Mouse (Mus musculus) MEL (cell line): Measurements from ENCODE around the gene Bcl2l1. TPM values are rescaled to one million over a fixed set of nuclear protein-coding genes. Genes with fewer than 3 reads are reported as not detected.
A peak's percentile ranks its signal among the peaks of the same experiment; 100 is the strongest.

ENCODE experiments used
- DNase-seq: peaks from one replicate; pipeline ENCODE4 v3.0.0; 2011; ENCODE audit warnings: low read depth, low spot score
- H3K27ac ChIP-seq: 2 replicates; pipeline ENCODE4 v1.5.1; 2012; ENCODE audit warnings: low read depth, mild to moderate bottlenecking, control low read depth, low read length, moderate library complexity; ENCODE audit not compliant: control insufficient read depth
- H3K27me3 ChIP-seq, 2 experiments: fragments of 150-350 bp in 1 of 2; sonication (generic) in 1 of 2; 2 replicates each; pipeline ENCODE4 v1.6.1; 2012; ENCODE audit warnings: low read length in 2 of 2, mild to moderate bottlenecking in 2 of 2, improper control_type of control experiment in 1 of 2, moderate library complexity in 1 of 2; ENCODE audit not compliant: insufficient read depth in 2 of 2, control insufficient read depth in 1 of 2
- H3K36me3 ChIP-seq, 2 experiments: 2 replicates each; pipeline ENCODE4 v1.6.1; 2012 to 2014; ENCODE audit warnings: low read length in 2 of 2, improper control_type of control experiment in 1 of 2, inconsistent platforms in 1 of 2, mild to moderate bottlenecking in 1 of 2; ENCODE audit not compliant: insufficient read depth in 2 of 2, control insufficient read depth in 1 of 2
- H3K4me1 ChIP-seq, 2 experiments: fragments of 150-350 bp in 1 of 2; sonication (generic) in 1 of 2; 2 replicates each; pipeline ENCODE4 v1.6.1; 2012; ENCODE audit warnings: low read length in 2 of 2, improper control_type of control experiment in 1 of 2, mild to moderate bottlenecking in 1 of 2; ENCODE audit not compliant: insufficient read depth in 2 of 2, control insufficient read depth in 1 of 2
- H3K4me3 ChIP-seq, 2 experiments: fragments of 150-350 bp in 1 of 2; sonication (generic) in 1 of 2; 2 replicates each; pipeline ENCODE4 v1.5.1; 2012; ENCODE audit warnings: low read depth in 2 of 2, low read length in 2 of 2, mild to moderate bottlenecking in 2 of 2, moderate library complexity in 2 of 2, control low read depth in 1 of 2, improper control_type of control experiment in 1 of 2; ENCODE audit not compliant: control insufficient read depth in 1 of 2, insufficient read depth in 1 of 2
- H3K79me2 ChIP-seq: 2 replicates; pipeline ENCODE4 v1.6.1; 2012; ENCODE audit warnings: mild to moderate bottlenecking, low read length, moderate library complexity; ENCODE audit not compliant: control insufficient read depth, poor library complexity, insufficient read depth
- H3K9ac ChIP-seq: 2 replicates; pipeline ENCODE4 v1.6.1; 2012; ENCODE audit warnings: low read depth, mild to moderate bottlenecking, control low read depth, low read length, moderate library complexity; ENCODE audit not compliant: control insufficient read depth, poor library complexity, severe bottlenecking
- H3K9me3 ChIP-seq: fragments of 150-350 bp; sonication (generic); replicated peaks from 2 replicates; pipeline ENCODE4 v1.6.1; 2012; ENCODE audit warnings: mild to moderate bottlenecking, low read length, improper control_type of control experiment, moderate library complexity; ENCODE audit not compliant: insufficient read depth
- BHLHE40 ChIP-seq: IDR thresholded peaks from 2 replicates; pipeline ENCODE4 v1.6.1; 2012; ENCODE audit warnings: low read depth, mild to moderate bottlenecking, inconsistent platforms, low read length, improper control_type of control experiment, borderline replicate concordance
- CHD1 ChIP-seq: IDR thresholded peaks from 2 replicates; pipeline ENCODE4 v1.6.1; 2012; ENCODE audit warnings: low read depth, mild to moderate bottlenecking, inconsistent platforms, low read length, improper control_type of control experiment
- CHD2 ChIP-seq: IDR thresholded peaks from 2 replicates; pipeline ENCODE4 v1.6.1; 2011; ENCODE audit warnings: low read length, improper control_type of control experiment
- CTCF ChIP-seq, 3 experiments: IDR thresholded peaks in 2 of 3; conservative IDR thresholded peaks in 1 of 3; 2 replicates each; pipeline ENCODE4 v1.5.1; 2011 to 2012; ENCODE audit warnings: low read length in 3 of 3, low read depth in 2 of 3, mild to moderate bottlenecking in 2 of 3, improper control_type of control experiment in 1 of 3, inconsistent platforms in 1 of 3, mixed read lengths in 1 of 3, moderate library complexity in 1 of 3; ENCODE audit not compliant: control insufficient read depth in 1 of 3, insufficient read depth in 1 of 3, poor library complexity in 1 of 3, severe bottlenecking in 1 of 3
- ELF1 ChIP-seq: IDR thresholded peaks from 2 replicates; pipeline ENCODE4 v1.6.1; 2014; ENCODE audit warnings: low read depth, mild to moderate bottlenecking, inconsistent platforms, low read length, improper control_type of control experiment, moderate library complexity
- EP300 ChIP-seq, 2 experiments: IDR thresholded peaks; 2 replicates each; pipeline ENCODE4 v1.6.1; 2011; ENCODE audit warnings: improper control_type of control experiment in 2 of 2, low read length in 2 of 2, low read depth in 1 of 2, mild to moderate bottlenecking in 1 of 2
- ETS1 ChIP-seq: IDR thresholded peaks from 2 replicates; pipeline ENCODE4 v1.6.1; 2012; ENCODE audit warnings: low read depth, mild to moderate bottlenecking, inconsistent platforms, low read length, improper control_type of control experiment, moderate library complexity
- GABPA ChIP-seq: IDR thresholded peaks from 2 replicates; pipeline ENCODE4 v1.6.1; 2012; ENCODE audit warnings: low read depth, mild to moderate bottlenecking, inconsistent platforms, low read length, improper control_type of control experiment, moderate library complexity
- MAFK ChIP-seq: IDR thresholded peaks from 2 replicates; pipeline ENCODE4 v1.6.1; 2011; ENCODE audit warnings: low read depth, mild to moderate bottlenecking, low read length, improper control_type of control experiment, borderline replicate concordance
- MAX ChIP-seq: IDR thresholded peaks from 2 replicates; pipeline ENCODE4 v1.6.1; 2011; ENCODE audit warnings: low read length, improper control_type of control experiment
- MAZ ChIP-seq: IDR thresholded peaks from 2 replicates; pipeline ENCODE4 v1.6.1; 2012; ENCODE audit warnings: low read depth, mild to moderate bottlenecking, inconsistent platforms, low read length, improper control_type of control experiment
- MXI1 ChIP-seq: IDR thresholded peaks from 2 replicates; pipeline ENCODE4 v1.6.1; 2011; ENCODE audit warnings: mild to moderate bottlenecking, low read depth, low read length, improper control_type of control experiment
- MYB ChIP-seq: IDR thresholded peaks from 2 replicates; pipeline ENCODE4 v1.6.1; 2011; ENCODE audit warnings: mild to moderate bottlenecking, low read depth, low read length, improper control_type of control experiment
- NRF1 ChIP-seq: IDR thresholded peaks from 2 replicates; pipeline ENCODE4 v1.6.1; 2014; ENCODE audit warnings: low read depth, mild to moderate bottlenecking, inconsistent platforms, low read length, improper control_type of control experiment, moderate library complexity; ENCODE audit not compliant: poor library complexity, insufficient read depth, severe bottlenecking
- POLR2A ChIP-seq, 2 experiments: IDR thresholded peaks; 2 replicates each; pipeline ENCODE4 v1.6.1; 2011 to 2012; ENCODE audit warnings: low read length in 2 of 2, mild to moderate bottlenecking in 2 of 2, control low read depth in 1 of 2, improper control_type of control experiment in 1 of 2, low read depth in 1 of 2, moderate library complexity in 1 of 2; ENCODE audit not compliant: control insufficient read depth in 1 of 2, insufficient read depth in 1 of 2, poor library complexity in 1 of 2
- POLR2AphosphoS2 ChIP-seq: IDR thresholded peaks from 2 replicates; pipeline ENCODE4 v1.6.1; 2011; ENCODE audit warnings: low read length, improper control_type of control experiment
- POLR2AphosphoS5 ChIP-seq: IDR thresholded peaks from 2 replicates; pipeline ENCODE4 v1.6.1; 2012; ENCODE audit warnings: low read depth, borderline replicate concordance, mild to moderate bottlenecking, inconsistent platforms, low read length, moderate library complexity, mixed read lengths
- RAD21 ChIP-seq: IDR thresholded peaks from 2 replicates; pipeline ENCODE4 v1.6.1; 2011; ENCODE audit warnings: mild to moderate bottlenecking, low read depth, low read length, improper control_type of control experiment
- RCOR1 ChIP-seq: IDR thresholded peaks from 2 replicates; pipeline ENCODE4 v1.6.1; 2012; ENCODE audit warnings: low read depth, mild to moderate bottlenecking, inconsistent platforms, low read length, improper control_type of control experiment
- SIN3A ChIP-seq: IDR thresholded peaks from 2 replicates; pipeline ENCODE4 v1.6.1; 2012; ENCODE audit warnings: low read length, improper control_type of control experiment, inconsistent platforms
- SMC3 ChIP-seq: IDR thresholded peaks from 2 replicates; pipeline ENCODE4 v1.6.1; 2011; ENCODE audit warnings: low read depth, low read length, improper control_type of control experiment
- TAL1 ChIP-seq: IDR thresholded peaks from 2 replicates; pipeline ENCODE4 v1.6.1; 2012; ENCODE audit warnings: mild to moderate bottlenecking, inconsistent platforms, low read length, moderate library complexity, mixed read lengths
- TBP ChIP-seq: IDR thresholded peaks from 2 replicates; pipeline ENCODE4 v1.8.0; 2011; ENCODE audit warnings: low read depth, low read length, improper control_type of control experiment
- TCF12 ChIP-seq: IDR thresholded peaks from 2 replicates; pipeline ENCODE4 v1.6.1; 2014; ENCODE audit warnings: low read depth, mild to moderate bottlenecking, inconsistent platforms, low read length, improper control_type of control experiment, moderate library complexity
- UBTF ChIP-seq: IDR thresholded peaks from 2 replicates; pipeline ENCODE4 v1.6.1; 2012; ENCODE audit warnings: low read depth, mild to moderate bottlenecking, inconsistent platforms, low read length, improper control_type of control experiment, moderate library complexity, borderline replicate concordance; ENCODE audit not compliant: insufficient read depth
- USF1 ChIP-seq: IDR thresholded peaks from 2 replicates; pipeline ENCODE4 v1.6.1; 2014; ENCODE audit warnings: low read depth, mild to moderate bottlenecking, inconsistent platforms, low read length, improper control_type of control experiment, moderate library complexity
- ZKSCAN1 ChIP-seq: IDR thresholded peaks from 2 replicates; pipeline ENCODE4 v1.6.1; 2012; ENCODE audit warnings: low read depth, mild to moderate bottlenecking, inconsistent platforms, low read length, improper control_type of control experiment, moderate library complexity
- ZMIZ1 ChIP-seq: IDR thresholded peaks from 2 replicates; pipeline ENCODE4 v1.6.1; 2012; ENCODE audit warnings: low read depth, mild to moderate bottlenecking, inconsistent platforms, low read length, improper control_type of control experiment, moderate library complexity
- ZNF384 ChIP-seq: IDR thresholded peaks from 2 replicates; pipeline ENCODE4 v1.6.1; 2012; ENCODE audit warnings: low read depth, mild to moderate bottlenecking, inconsistent platforms, low read length, improper control_type of control experiment
- polyA plus RNA-seq, 2 experiments: library from polyadenylated mRNA; stranded (reverse) in 1 of 2; unstranded in 1 of 2; fragments of >175 nt in 1 of 2; fragments of >200 nt in 1 of 2; gene quantifications; 2 replicates each; pipeline versions ENCODE4 v1.2.1 to v1.2.4; 2012; ENCODE audit warnings: low replicate concordance in 2 of 2, low read depth in 1 of 2; ENCODE audit not compliant: insufficient read length in 2 of 2, insufficient read depth in 1 of 2, missing spikeins in 1 of 2
- total RNA-seq: library from RNA; depleted of rRNA; stranded (reverse); fragments of 300-350 nt; gene quantifications from 2 replicates; pipeline ENCODE4 v1.2.3, GENCODE M21; 2012

Bcl2l1 gene
- total and polyA plus RNA-seq, 3 experiments = 6.5 to 23.9 TPM; not detected in 1

GRCm38 (mm10) chr2:152839256-152839655 lies 7.7 kb upstream of the Bcl2l1 start:
- peaks cover 0 to under 1% of the 10 kb centered on the region in 2 experiments; a peak in 2 of 4 replicates for H3K27me3 ChIP-seq
- H3K79me2 ChIP-seq = no peaks in the 10 kb centered on the region
- no peak overlapping the region for H3K27ac ChIP-seq
- H3K36me3 ChIP-seq = no peaks in the 10 kb centered on the region
- DNase-seq = no peak
- no peak overlapping the region for H3K9ac ChIP-seq
- no peak overlapping the region for H3K4me3 ChIP-seq
- H3K4me1 ChIP-seq = no peaks in the 10 kb centered on the region
- no peaks in the 10 kb centered on the region for H3K9me3 ChIP-seq
- TF ChIP-seq CHD2 (no peak), GABPA (no peak), MYB (no peak), TAL1 (no peak), UBTF (no peak), USF1 (no peak), ZMIZ1 (no peak), NRF1 (no peak), ZNF384 (no peak), RCOR1 (no peak), POLR2AphosphoS2 (no peak), CHD1 (no peak), MAZ (no peak), BHLHE40 (no peak), EP300 (IDR thresholded peaks at IDR 0.05; ENCODE audit: low read depth in 1 of 2, low read length in 2 of 2) (no peak), ZKSCAN1 (no peak), ELF1 (no peak), MAX (no peak)

GRCm38 (mm10) chr2:152830021-152830921 lies 1.3 kb downstream of the Bcl2l1 start:
- Histone ChIP-seq H3K27me3 (no peaks in the 10 kb centered on the region), H3K9me3 (no peaks in the 10 kb centered on the region), H3K4me3 (peak overlapping the region; percentile 83 to 91), H3K79me2 (no peaks in the 10 kb centered on the region; the same call in 1 of the 2 replicates)
- DNase-seq = peak; percentile 91
- TF ChIP-seq RAD21 (peak; percentile 39), POLR2AphosphoS5 (no peak), MAZ (peak; percentile 65; the same call in 1 of the 2 replicates), ZNF384 (peak; percentile 58), CTCF (IDR thresholded peaks at IDR 0.05 in 2 of 3, conservative IDR thresholded peaks at IDR 0.05 in 1 of 3; ENCODE audit: control insufficient read depth in 1 of 3, insufficient read depth in 1 of 3, low read depth in 2 of 3, low read length in 3 of 3, poor library complexity in 1 of 3, severe bottlenecking in 1 of 3) (peak; percentile 33 to 60 (median 52)), TBP (0 out of 2 replicates have a peak, but pooled peaks have one; percentile 14), USF1 (no peak), ETS1 (no peak), SIN3A (peak; percentile 26; the same call in 1 of the 2 replicates), TCF12 (0 out of 2 replicates have a peak, but pooled peaks have one; percentile 7), MAFK (no peak), POLR2A (IDR thresholded peaks at IDR 0.05; ENCODE audit: control insufficient read depth in 1 of 2, insufficient read depth in 1 of 2, low read depth in 1 of 2, low read length in 2 of 2, poor library complexity in 1 of 2) (0 out of 4 replicates have a peak, but pooled peaks of 1 of the 2 experiments have one; percentile 26), SMC3 (peak; percentile 68), MXI1 (peak; percentile 65)
- TF ChIP-seq, all 39 proteins: peak for 10
- Histone ChIP-seq H3K4me1 (peaks cover 0 to 9% of the 10 kb centered on the region in 2 experiments; a peak in 2 of 4 replicates), H3K27ac (peak overlapping the region; percentile 58), H3K9ac (peak overlapping the region; percentile 77), H3K36me3 (peaks cover 0 to 12% of the 10 kb centered on the region in 2 experiments; a peak in 2 of 4 replicates)
